Mouse (Mus musculus): ENCODE results near the gene Wfdc1. TPM values are rescaled to one million over a fixed set of nuclear protein-coding genes. Genes with fewer than 3 reads are reported as not detected.

Gene Wfdc1
- polyA plus RNA-seq, 1 experiment from 2014 or later = 2.5 TPM

- Histone ChIP-seq H3K27me3 (peaks cover 5% of the 10 kb centered on the region; the same call in 1 of the 2 replicates), H3K27ac (replicated peaks) (no peak overlapping the region), H3K4me3 (replicated peaks) (no peak overlapping the region), H3K4me1 (replicated peaks) (peaks cover 27% of the 10 kb centered on the region), H3K4me2 (no peak overlapping the region), H3K9ac (no peak overlapping the region), H3K36me3 (replicated peaks) (no peaks in the 10 kb centered on the region), H3K9me3 (replicated peaks) (no peaks in the 10 kb centered on the region)
- no peak for ATAC-seq (ENCODE audit: insufficient read depth)
- 63% methylated on average over 5 of the region's 5 CpGs for WGBS (ENCODE audit: insufficient replicate concordance)
These were observed 47.3 kb downstream of the Wfdc1 start for GRCm38 (mm10) chr8:119713421-119713820.

- Histone ChIP-seq H3K9me3 (replicated peaks) (no peaks in the 10 kb centered on the region), H3K9ac (no peak overlapping the region), H3K27me3 (peaks cover 8% of the 10 kb centered on the region; the same call in 1 of the 2 replicates), H3K27ac (replicated peaks) (no peak overlapping the region), H3K4me1 (replicated peaks) (peaks cover 22% of the 10 kb centered on the region), H3K4me2 (no peak overlapping the region), H3K36me3 (replicated peaks) (no peaks in the 10 kb centered on the region), H3K4me3 (replicated peaks) (no peak overlapping the region)
- WGBS (ENCODE audit: insufficient replicate concordance) = 34% methylated on average over 12 of the region's 12 CpGs
- ATAC-seq (ENCODE audit: insufficient read depth) = 0 out of 2 replicates have a peak, but pooled peaks have one; percentile 22
These were observed 49.1 kb downstream of the Wfdc1 start for GRCm38 (mm10) chr8:119715221-119715620.

- Histone ChIP-seq H3K4me3 (replicated peaks) (no peak overlapping the region), H3K27ac (replicated peaks) (no peak overlapping the region), H3K4me1 (replicated peaks) (peaks cover 22% of the 10 kb centered on the region), H3K36me3 (replicated peaks) (no peaks in the 10 kb centered on the region), H3K9ac (no peak overlapping the region), H3K4me2 (no peak overlapping the region), H3K27me3 (peaks cover 11% of the 10 kb centered on the region; the same call in 1 of the 2 replicates), H3K9me3 (replicated peaks) (no peaks in the 10 kb centered on the region)
- ATAC-seq (ENCODE audit: insufficient read depth) = no peak
These were observed 50.6 kb downstream of the Wfdc1 start for GRCm38 (mm10) chr8:119716730-119717299.

GRCm38 (mm10) chr8:119717765-119718164 is 51.6 kb downstream of the Wfdc1 start:
- no peak for ATAC-seq (ENCODE audit: insufficient read depth)
- Histone ChIP-seq H3K27me3 (peaks cover 11% of the 10 kb centered on the region; the same call in 1 of the 2 replicates), H3K9me3 (replicated peaks) (no peaks in the 10 kb centered on the region), H3K27ac (replicated peaks) (no peak overlapping the region), H3K4me2 (no peak overlapping the region), H3K4me3 (replicated peaks) (no peak overlapping the region), H3K4me1 (replicated peaks) (peaks cover 18% of the 10 kb centered on the region), H3K36me3 (replicated peaks) (no peaks in the 10 kb centered on the region), H3K9ac (no peak overlapping the region)
- WGBS (ENCODE audit: insufficient replicate concordance) = 46% methylated on average over 9 of the region's 9 CpGs

GRCm38 (mm10) chr8:119719011-119719501 is 52.9 kb downstream of the Wfdc1 start:
- peaks cover 11% of the 10 kb centered on the region; the same call in 1 of the 2 replicates for H3K27me3 ChIP-seq
- 58% methylated on average over 12 of the region's 12 CpGs for WGBS (ENCODE audit: insufficient replicate concordance)

GRCm38 (mm10) chr8:119722348-119722747 is 56.2 kb downstream of the Wfdc1 start:
- H3K4me2 ChIP-seq = no peak overlapping the region
- no peak overlapping the region for H3K27ac ChIP-seq (replicated peaks)
- no peaks in the 10 kb centered on the region for H3K36me3 ChIP-seq (replicated peaks)
- H3K9me3 ChIP-seq (replicated peaks) = no peaks in the 10 kb centered on the region
- peaks cover 6% of the 10 kb centered on the region; the same call in 1 of the 2 replicates for H3K27me3 ChIP-seq
- no peak overlapping the region for H3K9ac ChIP-seq
- no peak overlapping the region for H3K4me3 ChIP-seq (replicated peaks)
- H3K4me1 ChIP-seq (replicated peaks) = peaks cover 16% of the 10 kb centered on the region
- WGBS (ENCODE audit: insufficient replicate concordance) = 38% methylated on average over 6 of the region's 6 CpGs
- ATAC-seq (ENCODE audit: insufficient read depth) = no peak

More at GRCm38 (mm10) chr8:119719011-119719501, 52.9 kb downstream of the Wfdc1 start:
- no peak overlapping the region for H3K4me3 ChIP-seq (replicated peaks)
- no peaks in the 10 kb centered on the region for H3K9me3 ChIP-seq (replicated peaks)
- H3K9ac ChIP-seq = no peak overlapping the region
- peaks cover 18% of the 10 kb centered on the region for H3K4me1 ChIP-seq (replicated peaks)
- no peak overlapping the region for H3K4me2 ChIP-seq
- no peaks in the 10 kb centered on the region for H3K36me3 ChIP-seq (replicated peaks)
- ATAC-seq (ENCODE audit: insufficient read depth) = no peak
- H3K27ac ChIP-seq (replicated peaks) = no peak overlapping the region

GRCm38 (mm10) chr8:119723676-119724075 is 57.5 kb downstream of the Wfdc1 start:
- 47% methylated on average over 4 of the region's 4 CpGs for WGBS (ENCODE audit: insufficient replicate concordance)
- H3K9me3 ChIP-seq (replicated peaks) = no peaks in the 10 kb centered on the region
- no peak overlapping the region for H3K9ac ChIP-seq
- H3K4me1 ChIP-seq (replicated peaks) = peaks cover 14% of the 10 kb centered on the region
- H3K36me3 ChIP-seq (replicated peaks) = no peaks in the 10 kb centered on the region
- no peak overlapping the region for H3K4me2 ChIP-seq
- no peak overlapping the region for H3K4me3 ChIP-seq (replicated peaks)
- ATAC-seq (ENCODE audit: insufficient read depth) = no peak
- H3K27me3 ChIP-seq = peaks cover 6% of the 10 kb centered on the region; the same call in 1 of the 2 replicates
- no peak overlapping the region for H3K27ac ChIP-seq (replicated peaks)

- no peak overlapping the region for H3K27ac ChIP-seq (replicated peaks)
- no peak overlapping the region for H3K4me2 ChIP-seq
- 51% methylated on average over 6 of the region's 6 CpGs for WGBS (ENCODE audit: insufficient replicate concordance)
- peaks cover 6% of the 10 kb centered on the region; the same call in 1 of the 2 replicates for H3K27me3 ChIP-seq
- no peak overlapping the region for H3K9ac ChIP-seq
- no peak overlapping the region for H3K4me3 ChIP-seq (replicated peaks)
- H3K36me3 ChIP-seq (replicated peaks) = no peaks in the 10 kb centered on the region
- no peaks in the 10 kb centered on the region for H3K9me3 ChIP-seq (replicated peaks)
- no peak for ATAC-seq (ENCODE audit: insufficient read depth)
- H3K4me1 ChIP-seq (replicated peaks) = peaks cover 14% of the 10 kb centered on the region
These were observed 58.4 kb downstream of the Wfdc1 start for GRCm38 (mm10) chr8:119724596-119724995.

GRCm38 (mm10) chr8:119727093-119727492 is 60.9 kb downstream of the Wfdc1 start:
- Histone ChIP-seq H3K9ac (no peak overlapping the region), H3K4me3 (replicated peaks) (no peak overlapping the region), H3K4me2 (0 out of 2 replicates have a peak overlapping the region, but pooled peaks have one; percentile 2), H3K27me3 (no peaks in the 10 kb centered on the region; the same call in 1 of the 2 replicates), H3K27ac (replicated peaks) (no peak overlapping the region), H3K4me1 (replicated peaks) (peaks cover 14% of the 10 kb centered on the region), H3K36me3 (replicated peaks) (no peaks in the 10 kb centered on the region), H3K9me3 (replicated peaks) (no peaks in the 10 kb centered on the region)
- WGBS (ENCODE audit: insufficient replicate concordance) = 30% methylated on average over 8 of the region's 8 CpGs
- peak; percentile 75 for ATAC-seq (ENCODE audit: insufficient read depth)

GRCm38 (mm10) chr8:119728351-119728895 is 62.3 kb downstream of the Wfdc1 start:
- ATAC-seq (ENCODE audit: insufficient read depth) = no peak
- peaks cover 14% of the 10 kb centered on the region for H3K4me1 ChIP-seq (replicated peaks)
- no peak overlapping the region for H3K4me3 ChIP-seq (replicated peaks)
- no peaks in the 10 kb centered on the region for H3K27me3 ChIP-seq
- H3K36me3 ChIP-seq (replicated peaks) = no peaks in the 10 kb centered on the region
- no peaks in the 10 kb centered on the region for H3K9me3 ChIP-seq (replicated peaks)
- H3K27ac ChIP-seq (replicated peaks) = no peak overlapping the region
- 71% methylated on average over 8 of the region's 8 CpGs for WGBS (ENCODE audit: insufficient replicate concordance)
- no peak overlapping the region for H3K9ac ChIP-seq
- no peak overlapping the region for H3K4me2 ChIP-seq

GRCm38 (mm10) chr8:119732072-119732471 is 65.9 kb downstream of the Wfdc1 start:
- Histone ChIP-seq H3K9ac (no peak overlapping the region), H3K4me1 (replicated peaks) (peaks cover 5% of the 10 kb centered on the region), H3K27me3 (no peaks in the 10 kb centered on the region), H3K4me3 (replicated peaks) (no peak overlapping the region), H3K27ac (replicated peaks) (no peak overlapping the region), H3K9me3 (replicated peaks) (no peaks in the 10 kb centered on the region), H3K4me2 (no peak overlapping the region), H3K36me3 (replicated peaks) (no peaks in the 10 kb centered on the region)
- no peak for ATAC-seq (ENCODE audit: insufficient read depth)
- WGBS (ENCODE audit: insufficient replicate concordance) = 60% methylated on average over 13 of the region's 13 CpGs
